Mouse (Mus musculus) forebrain, embryonic 14.5 days (tissue): ENCODE measurements around the gene Psma7. TPM values are rescaled to one million over a fixed set of nuclear protein-coding genes. Genes with fewer than 3 reads are reported as not detected.

Source experiments
- ATAC-seq: fragments of 200-750 bp; cut with Nextera tagmentation; 2 replicates; pipeline ENCODE4 v1.8.0; 2017; ENCODE audit warnings: mild to moderate bottlenecking, moderate library complexity
- DNase-seq: peaks from one replicate; pipeline ENCODE4 v3.0.0-alpha.2; 2015; ENCODE audit warnings: low spot score
- H3K27ac ChIP-seq: fragments of 300-500 bp; sonication (generic); 2 replicates; pipeline ENCODE4 v1.5.1; 2014; ENCODE audit warnings: low read depth, mild to moderate bottlenecking, control low read depth, low read length, moderate library complexity
- H3K27me3 ChIP-seq: fragments of 300-500 bp; sonication (generic); replicated peaks from 2 replicates; pipeline ENCODE4 v1.6.1; 2014; ENCODE audit warnings: low read length, control low read depth, mixed read lengths; ENCODE audit not compliant: control insufficient read depth, insufficient read depth
- H3K36me3 ChIP-seq: fragments of 300-500 bp; sonication (generic); 2 replicates; pipeline ENCODE4 v1.6.1; 2014; ENCODE audit warnings: low read length, control low read depth; ENCODE audit not compliant: control insufficient read depth, insufficient read depth
- H3K4me1 ChIP-seq: fragments of 300-500 bp; sonication (generic); 2 replicates; pipeline ENCODE4 v1.6.1; 2014; ENCODE audit warnings: antibody characterized with exemption, low read length, control low read depth; ENCODE audit not compliant: control insufficient read depth, insufficient read depth
- H3K4me2 ChIP-seq: fragments of 300-500 bp; sonication (generic); 2 replicates; pipeline ENCODE4 v1.6.1; 2014; ENCODE audit warnings: mild to moderate bottlenecking, control low read depth, low read length
- H3K4me3 ChIP-seq: fragments of 300-500 bp; sonication (generic); 2 replicates; pipeline ENCODE4 v1.5.1; 2014; ENCODE audit warnings: low read depth, low read length, control low read depth
- H3K9ac ChIP-seq: fragments of 300-500 bp; sonication (generic); 2 replicates; pipeline ENCODE4 v1.6.1; 2014; ENCODE audit warnings: mild to moderate bottlenecking, low read length, control low read depth, moderate library complexity
- H3K9me3 ChIP-seq: fragments of 300-500 bp; sonication (generic); replicated peaks from 2 replicates; pipeline ENCODE4 v1.6.1; 2016; ENCODE audit warnings: low read length, control low read depth, mixed read lengths; ENCODE audit not compliant: control insufficient read depth
- WGBS: fragments of 180-500 bp; shearing (Covaris S2); extraction: QIAGEN DNeasy Blood & Tissue Kit; methylation state at CpG from one replicate; pipeline ENCODE4 v1.1.7; 2014; 5-methylcytosine and 5-hydroxymethylcytosine counted together
- polyA plus RNA-seq: library from polyadenylated mRNA; unstranded; fragments of >200 nt; fragmentation: Nextera tagmentation; extraction: Ambion mirVana; gene quantifications from 2 replicates; pipeline ENCODE4 v1.2.1, GENCODE M21; 2014

The Psma7 gene
- polyA plus RNA-seq, 1 experiment from 2014 or later, result 804 TPM

DNA sequence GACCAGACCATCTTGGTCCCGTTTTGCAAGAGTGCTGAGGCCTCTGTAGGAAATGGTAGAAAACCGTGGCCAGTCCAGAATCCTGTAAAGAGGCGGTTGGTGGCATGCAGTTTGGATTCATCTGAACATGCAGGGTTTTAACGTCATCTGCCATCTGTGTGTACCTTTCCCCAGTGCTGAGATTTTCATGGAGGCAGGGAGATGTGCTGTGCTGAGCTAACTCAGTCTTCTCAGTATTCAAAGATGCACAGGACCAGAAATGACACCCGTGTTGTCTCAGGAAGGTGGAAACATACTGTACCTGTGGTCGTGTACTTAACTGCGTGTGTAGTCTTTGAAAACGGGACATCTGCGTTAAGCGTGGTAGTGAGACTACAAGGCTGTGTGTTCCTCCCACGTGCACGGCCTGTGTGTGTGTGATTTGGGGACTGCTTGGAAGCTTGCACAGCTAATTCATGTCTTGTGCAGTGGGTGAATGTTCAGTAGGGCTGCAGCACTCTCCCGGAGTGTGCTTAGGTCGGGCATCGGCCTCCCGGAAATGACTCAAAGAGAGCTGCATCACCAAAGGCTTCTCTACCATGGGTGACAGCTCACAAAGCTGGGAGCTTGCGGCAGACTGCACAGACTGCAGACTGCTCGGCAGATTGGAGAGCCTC lies 5.9 kb upstream of the Psma7 start:
- Histone ChIP-seq H3K27ac (no peak overlapping the region), H3K36me3 (peaks cover 11% of the 10 kb centered on the region), H3K4me2 (no peak overlapping the region), H3K4me1 (peaks cover 17% of the 10 kb centered on the region), H3K9me3 (no peaks in the 10 kb centered on the region), H3K4me3 (no peak overlapping the region), H3K9ac (no peak overlapping the region), H3K27me3 (no peaks in the 10 kb centered on the region)
- WGBS, result 93% methylated on average over 18 of the region's 18 CpGs
- no peak for DNase-seq
- ATAC-seq, result no peak

DNA sequence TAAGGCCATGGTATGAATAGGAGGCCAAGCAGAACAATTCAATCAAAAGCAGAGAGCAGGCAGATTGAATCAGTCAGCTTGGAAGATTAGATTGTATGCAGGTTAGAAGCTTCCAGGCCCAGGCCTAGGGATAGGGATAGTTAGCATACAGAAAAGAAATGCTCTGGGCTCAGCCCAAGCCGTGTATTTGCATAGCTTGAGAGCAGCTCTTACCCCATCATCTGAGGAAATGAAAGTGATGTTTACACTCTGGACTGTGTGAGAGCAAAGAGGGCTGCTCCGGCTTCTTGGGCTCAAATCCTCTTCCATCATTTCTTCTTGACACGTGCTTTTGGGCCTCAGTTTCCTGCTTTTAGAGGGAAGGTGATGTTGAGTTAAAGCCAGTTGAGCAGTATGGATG lies 5.3 kb upstream of the Psma7 start:
- 92% methylated on average over 3 of the region's 3 CpGs for WGBS

GRCm38 (mm10) chr2:180045283-180045682 lies 3.0 kb upstream of the Psma7 start:
- H3K27me3 ChIP-seq, result no peaks in the 10 kb centered on the region
- no peak overlapping the region for H3K4me3 ChIP-seq
- WGBS, result 53% methylated on average over 4 of the region's 4 CpGs
- DNase-seq, result peak; percentile 69
- H3K4me1 ChIP-seq, result peaks cover 28% of the 10 kb centered on the region
- no peak overlapping the region for H3K27ac ChIP-seq
- ATAC-seq, result no peak
- no peaks in the 10 kb centered on the region for H3K9me3 ChIP-seq
- H3K36me3 ChIP-seq, result 0 out of 2 replicates have a peak, but pooled peaks cover 5% of the 10 kb centered on the region
- H3K4me2 ChIP-seq, result no peak overlapping the region
- no peak overlapping the region for H3K9ac ChIP-seq

More for the DNA sequence above, 5.3 kb upstream of the Psma7 start:
- Histone ChIP-seq H3K4me3 (no peak overlapping the region), H3K9me3 (no peaks in the 10 kb centered on the region), H3K9ac (no peak overlapping the region), H3K27ac (no peak overlapping the region), H3K27me3 (no peaks in the 10 kb centered on the region), H3K36me3 (peaks cover 6% of the 10 kb centered on the region; the same call in 1 of the 2 replicates), H3K4me2 (no peak overlapping the region), H3K4me1 (peaks cover 17% of the 10 kb centered on the region)
- no peak for DNase-seq
- no peak for ATAC-seq

DNA sequence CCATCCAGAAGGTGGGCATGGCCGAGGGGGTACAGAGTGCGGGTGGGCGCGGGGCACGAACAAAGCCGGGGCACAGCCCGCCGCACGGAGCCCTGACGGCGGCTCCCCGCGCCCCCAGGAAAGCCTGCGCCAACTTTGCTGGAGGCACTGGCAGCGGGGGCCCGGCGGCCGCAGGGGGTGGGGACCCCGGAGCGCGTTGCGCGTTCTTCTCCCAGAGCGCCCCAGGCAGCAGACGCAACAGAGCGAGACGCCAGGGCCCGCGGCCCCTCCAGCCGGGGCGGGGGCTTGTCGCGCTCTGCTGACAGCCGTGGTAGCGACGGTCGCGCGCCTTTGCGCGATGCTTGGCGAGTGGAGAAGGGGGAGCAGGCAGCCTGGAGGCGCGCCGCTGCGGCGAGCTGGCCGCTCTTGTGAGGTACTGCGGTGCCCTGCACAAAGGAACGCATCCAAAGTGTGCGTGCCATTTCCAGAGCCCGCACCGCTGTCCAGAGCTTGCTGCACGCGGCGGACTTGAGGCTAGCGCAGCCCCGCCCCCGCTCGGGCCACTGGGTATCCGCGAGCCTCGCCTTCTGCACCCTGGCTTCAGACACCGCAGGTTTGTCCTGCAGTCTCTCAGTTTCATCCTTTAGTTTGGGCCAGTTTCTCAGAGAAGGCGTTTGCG lies 754 bp upstream of the Psma7 start:
- Histone ChIP-seq H3K27me3 (no peaks in the 10 kb centered on the region), H3K4me2 (peak overlapping the region; percentile 88), H3K9me3 (no peaks in the 10 kb centered on the region), H3K36me3 (peaks cover 19% of the 10 kb centered on the region), H3K9ac (peak overlapping the region; percentile 83), H3K27ac (peak overlapping the region; percentile 97), H3K4me1 (peaks cover 30% of the 10 kb centered on the region), H3K4me3 (peak overlapping the region; percentile 94)
- ATAC-seq (peak; percentile 66), DNase-seq (peak; percentile 78)
- under 1% methylated on average over 65 of the region's 66 CpGs for WGBS

- Histone ChIP-seq H3K27me3 (no peaks in the 10 kb centered on the region), H3K4me2 (peak overlapping the region; percentile 82), H3K9me3 (no peaks in the 10 kb centered on the region), H3K27ac (peak overlapping the region; percentile 97), H3K4me1 (peaks cover 30% of the 10 kb centered on the region), H3K36me3 (peaks cover 30% of the 10 kb centered on the region), H3K9ac (peak overlapping the region; percentile 83), H3K4me3 (peak overlapping the region; percentile 94)
- DNase-seq (peak; percentile 51), ATAC-seq (peak; percentile 57)
- WGBS, result under 1% methylated on average over 66 of the region's 66 CpGs
Observed at GRCm38 (mm10) chr2:180041577-180042255, 517 bp downstream of the Psma7 start.

GRCm38 (mm10) chr2:180040406-180040805 lies 1.8 kb downstream of the Psma7 start:
- WGBS, result 55% methylated on average over 6 of the region's 6 CpGs
- DNase-seq (no peak), ATAC-seq (no peak)
- H3K9me3 ChIP-seq, result no peaks in the 10 kb centered on the region
- peak overlapping the region; percentile 83; the same call in 1 of the 2 replicates for H3K9ac ChIP-seq
- peaks cover 30% of the 10 kb centered on the region for H3K4me1 ChIP-seq
- no peaks in the 10 kb centered on the region for H3K27me3 ChIP-seq
- no peak overlapping the region for H3K27ac ChIP-seq
- peak overlapping the region; percentile 82 for H3K4me2 ChIP-seq
- peaks cover 40% of the 10 kb centered on the region for H3K36me3 ChIP-seq
- H3K4me3 ChIP-seq, result peak overlapping the region; percentile 94; the same call in 1 of the 2 replicates

- H3K27ac ChIP-seq, result no peak overlapping the region
- peaks cover 95% of the 10 kb centered on the region for H3K36me3 ChIP-seq
- H3K27me3 ChIP-seq, result no peaks in the 10 kb centered on the region
- no peak overlapping the region for H3K4me3 ChIP-seq
- no peaks in the 10 kb centered on the region for H3K4me1 ChIP-seq
- no peak overlapping the region for H3K4me2 ChIP-seq
- ATAC-seq (no peak), DNase-seq (no peak)
- no peak overlapping the region for H3K9ac ChIP-seq
- 71% methylated on average over 5 of the region's 5 CpGs for WGBS
- no peaks in the 10 kb centered on the region for H3K9me3 ChIP-seq
Observed at GRCm38 (mm10) chr2:180034753-180035152, 7.5 kb downstream of the Psma7 start.

- ATAC-seq (no peak), DNase-seq (no peak)
- Histone ChIP-seq H3K4me3 (no peak overlapping the region), H3K36me3 (peaks cover 100% of the 10 kb centered on the region), H3K27ac (no peak overlapping the region), H3K27me3 (no peaks in the 10 kb centered on the region), H3K4me2 (no peak overlapping the region), H3K9me3 (no peaks in the 10 kb centered on the region), H3K4me1 (0 out of 2 replicates have a peak, but pooled peaks cover under 1% of the 10 kb centered on the region), H3K9ac (no peak overlapping the region)
- 76% methylated on average over 3 of the region's 3 CpGs for WGBS
Observed at GRCm38 (mm10) chr2:180033956-180034355, 8.3 kb downstream of the Psma7 start.
